Mouse (Mus musculus): ENCODE results near the gene Trim75. TPM values are rescaled to one million over a fixed set of nuclear protein-coding genes. Genes with fewer than 3 reads are reported as not detected.
"Not testable (repeated sequence)": the region's sequence is repeated elsewhere in the genome, so short reads cannot be mapped to it uniquely, and the experiment has no call there.

Trim75 gene
- 0.04 TPM in 1 of 2 replicates, not detected in the other for polyA plus RNA-seq (2015; fragmentation: Nextera tagmentation; extraction: Ambion mirVana)

DNA sequence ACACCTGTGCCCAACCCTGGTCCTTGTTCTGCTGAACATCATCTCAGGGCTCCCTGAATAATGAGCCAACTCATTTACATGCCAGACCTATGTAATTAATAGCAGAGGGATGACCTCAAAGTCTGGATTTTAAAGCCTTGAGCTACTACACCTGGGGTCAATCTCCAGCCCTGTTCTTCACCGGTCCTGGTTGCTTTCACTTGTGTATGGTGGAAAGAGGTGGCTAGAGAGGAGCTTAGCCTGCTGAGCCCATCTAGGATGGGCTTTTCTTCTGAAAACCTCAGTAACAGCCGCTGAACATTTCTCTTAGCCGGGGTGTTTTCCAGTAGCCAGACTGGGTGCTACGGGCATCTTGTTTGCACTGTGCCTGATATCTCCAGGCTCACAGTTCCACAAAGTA, at the start of gene Trim75:
Gene Trim75 (minus strand): TSS at position 101 of the 400 bp plus-strand sequence.
- Histone ChIP-seq H3K9me3 (no peaks in the 10 kb centered on the region), H3K27me3 (no peaks in the 10 kb centered on the region), H3K4me2 (no peak within 1 kb of the TSS), H3K36me3 (no peaks in the 10 kb centered on the region), H3K4me3 (no peak within 1 kb of the TSS), H3K9ac (no peak within 1 kb of the TSS), H3K27ac (no peak within 1 kb of the TSS), H3K4me1 (no peaks in the 10 kb centered on the region)
- whole genome bisulfite sequencing, result 85% methylated on average over 4 of the region's 4 CpGs
- ATAC-seq (ENCODE audit: insufficient number of reproducible peaks, low FRiP score, low TSS enrichment, low read depth), result no peak

DNA sequence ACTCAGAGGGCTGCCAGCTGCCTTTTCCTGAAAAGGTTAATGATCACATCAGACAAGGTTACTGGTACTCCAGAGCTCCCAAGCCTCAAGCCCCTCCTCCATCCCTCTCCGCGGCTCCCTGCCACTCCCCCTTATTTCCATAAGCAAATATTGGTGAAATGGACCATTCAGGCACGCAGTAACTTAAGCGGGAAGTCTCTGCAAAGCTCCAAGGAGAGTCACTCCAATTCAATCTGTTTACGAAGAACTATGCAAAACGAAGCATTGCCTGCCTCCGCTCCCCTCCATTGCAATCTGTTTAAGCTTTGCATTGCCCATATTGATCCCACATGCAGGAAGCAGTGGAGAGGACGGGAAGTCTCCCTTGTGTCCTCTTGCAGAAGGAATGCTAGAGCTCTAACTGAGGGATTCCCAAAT, 49.5 kb upstream of the Trim75 start, which contains the start of gene Apela:
Gene Apela (minus strand): TSS at position 220 of the 417 bp plus-strand sequence.
- Histone ChIP-seq H3K36me3 (no peaks in the 10 kb centered on the region), H3K9me3 (no peaks in the 10 kb centered on the region), H3K4me1 (peaks cover 11% of the 10 kb centered on the region), H3K4me2 (peak within 1 kb of the TSS; percentile 48), H3K4me3 (peak within 1 kb of the TSS; percentile 33), H3K9ac (no peak within 1 kb of the TSS), H3K27ac (peak within 1 kb of the TSS; percentile 72; the same call in 1 of the 2 replicates), H3K27me3 (no peaks in the 10 kb centered on the region)
- peak; percentile 44; the same call in 1 of the 2 replicates for ATAC-seq (ENCODE audit: insufficient number of reproducible peaks, low FRiP score, low TSS enrichment, low read depth)
- under 1% methylated on average over 8 of the region's 8 CpGs for WGBS

DNA sequence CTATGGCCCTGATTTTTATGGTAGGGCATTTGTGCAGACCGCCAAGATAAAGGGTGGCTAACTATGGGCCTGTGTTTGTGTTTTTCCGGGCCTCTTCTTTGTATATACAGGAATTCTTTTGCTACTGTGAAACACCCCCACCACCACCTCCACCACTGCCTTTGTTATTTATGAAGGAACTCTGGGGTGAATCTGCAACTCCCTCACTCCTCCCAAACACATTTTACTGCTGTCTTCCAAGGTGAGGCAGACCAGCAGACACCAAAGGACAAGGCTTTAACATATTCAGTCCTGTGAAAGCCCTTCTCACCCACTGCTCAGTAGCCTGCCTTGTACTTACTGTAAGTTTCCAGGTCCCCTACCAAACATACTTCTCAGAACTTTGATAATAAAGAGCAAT, 46.5 kb upstream of the Trim75 start:
- Histone ChIP-seq H3K4me2 (no peak overlapping the region), H3K9me3 (no peaks in the 10 kb centered on the region), H3K36me3 (no peaks in the 10 kb centered on the region), H3K27ac (no peak overlapping the region), H3K4me3 (no peak overlapping the region), H3K9ac (no peak overlapping the region), H3K4me1 (peaks cover 15% of the 10 kb centered on the region), H3K27me3 (no peaks in the 10 kb centered on the region)
- ATAC-seq (ENCODE audit: insufficient number of reproducible peaks, low FRiP score, low TSS enrichment, low read depth), result no peak
- WGBS, result 36% methylated on average over 2 of the region's 2 CpGs

DNA sequence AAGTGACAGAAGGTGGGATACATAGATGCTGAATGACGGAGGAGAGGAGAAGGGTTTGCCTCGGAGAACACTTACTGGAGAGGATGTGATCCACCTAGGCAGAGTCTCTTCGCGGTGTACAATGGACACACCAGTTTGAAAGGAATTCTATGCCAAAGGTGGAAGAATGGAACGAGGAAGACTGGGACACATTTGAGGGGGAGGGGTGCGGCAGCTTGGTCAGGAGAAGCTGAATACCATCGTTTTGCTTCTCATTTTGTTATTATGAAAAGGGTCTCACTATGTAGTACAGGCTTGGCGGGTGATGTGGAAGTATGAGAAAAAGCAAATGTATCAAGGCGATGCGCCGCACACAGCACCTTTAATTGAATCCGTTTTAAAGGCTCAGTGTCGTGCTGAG, 45.4 kb upstream of the Trim75 start:
- no peak for ATAC-seq (ENCODE audit: insufficient number of reproducible peaks, low FRiP score, low TSS enrichment, low read depth)
- 85% methylated on average over 13 of the region's 13 CpGs for WGBS

DNA sequence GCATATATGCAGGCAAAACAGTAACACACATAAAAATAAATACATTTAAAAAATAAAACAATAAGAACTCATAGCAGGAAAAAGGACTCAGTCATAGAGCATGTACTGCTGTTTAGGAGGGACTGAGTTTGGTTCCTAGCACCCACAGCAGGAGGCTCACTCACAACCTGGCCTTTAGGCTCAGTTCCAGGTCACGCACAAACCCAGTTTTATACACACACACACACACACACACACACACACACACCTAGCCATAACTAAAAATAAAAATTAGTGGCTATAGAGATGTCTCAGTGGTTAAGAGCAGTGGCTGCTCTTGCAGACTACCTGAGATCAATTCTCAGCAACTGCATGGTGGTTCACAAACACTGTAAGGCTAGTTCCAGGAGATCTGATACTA, 44.5 kb upstream of the Trim75 start:
- Histone ChIP-seq H3K27ac (no peak overlapping the region), H3K4me2 (no peak overlapping the region), H3K9ac (no peak overlapping the region), H3K9me3 (no peaks in the 10 kb centered on the region), H3K4me1 (peaks cover 8% of the 10 kb centered on the region; the same call in 1 of the 2 replicates), H3K4me3 (no peak overlapping the region), H3K27me3 (no peaks in the 10 kb centered on the region), H3K36me3 (no peaks in the 10 kb centered on the region)
- ATAC-seq (ENCODE audit: insufficient number of reproducible peaks, low FRiP score, low TSS enrichment, low read depth), result no peak
- WGBS, result 100% methylated on average over 1 of the region's 1 CpGs

More for the DNA sequence above, 45.4 kb upstream of the Trim75 start:
- H3K4me1 ChIP-seq, result peaks cover 15% of the 10 kb centered on the region
- no peaks in the 10 kb centered on the region for H3K9me3 ChIP-seq
- H3K36me3 ChIP-seq, result no peaks in the 10 kb centered on the region
- H3K4me3 ChIP-seq, result no peak overlapping the region
- H3K4me2 ChIP-seq, result no peak overlapping the region
- no peak overlapping the region for H3K27ac ChIP-seq
- no peaks in the 10 kb centered on the region for H3K27me3 ChIP-seq
- no peak overlapping the region for H3K9ac ChIP-seq

DNA sequence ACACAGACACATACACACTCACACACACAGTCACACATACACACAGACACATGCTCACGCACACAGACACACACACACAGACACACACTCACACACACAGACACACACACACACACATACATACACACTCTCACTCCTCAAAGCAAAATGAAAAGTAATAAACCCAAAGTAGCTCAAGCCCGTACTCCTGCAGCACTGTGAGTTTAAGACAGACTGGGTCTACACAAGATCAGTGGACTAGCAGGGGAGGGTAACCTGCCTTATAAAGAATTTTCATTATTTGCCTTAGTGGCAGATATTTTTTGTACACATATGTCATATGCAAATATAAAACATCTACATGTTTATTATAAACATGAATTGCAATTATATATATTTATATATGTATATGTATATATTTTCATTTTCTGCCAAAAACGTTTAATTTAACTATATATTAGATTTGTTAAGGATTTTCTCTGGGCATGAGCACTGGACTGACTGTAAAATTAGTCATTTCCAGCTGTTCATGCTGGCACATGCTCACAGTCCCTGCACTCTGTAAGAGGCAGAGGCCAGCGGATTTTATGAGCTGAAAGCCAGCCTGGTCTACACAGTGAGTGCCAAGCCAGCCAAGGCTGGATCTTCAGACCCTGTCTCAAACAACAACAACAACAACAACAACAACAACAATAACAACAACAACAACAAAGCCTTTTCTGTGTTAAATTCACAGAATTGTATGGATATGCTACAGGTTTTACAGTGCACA, 43.3 kb upstream of the Trim75 start:
- no peak for ATAC-seq (ENCODE audit: insufficient number of reproducible peaks, low FRiP score, low TSS enrichment, low read depth)
- no peaks in the 10 kb centered on the region for H3K27me3 ChIP-seq
- no peak overlapping the region for H3K4me2 ChIP-seq
- no peaks in the 10 kb centered on the region for H3K9me3 ChIP-seq
- no peak overlapping the region for H3K27ac ChIP-seq
- H3K4me3 ChIP-seq, result no peak overlapping the region
- H3K36me3 ChIP-seq, result no peaks in the 10 kb centered on the region
- 44% methylated on average over 4 of the region's 4 CpGs for WGBS
- H3K9ac ChIP-seq, result no peak overlapping the region
- peaks cover 5% of the 10 kb centered on the region; the same call in 1 of the 2 replicates for H3K4me1 ChIP-seq

DNA sequence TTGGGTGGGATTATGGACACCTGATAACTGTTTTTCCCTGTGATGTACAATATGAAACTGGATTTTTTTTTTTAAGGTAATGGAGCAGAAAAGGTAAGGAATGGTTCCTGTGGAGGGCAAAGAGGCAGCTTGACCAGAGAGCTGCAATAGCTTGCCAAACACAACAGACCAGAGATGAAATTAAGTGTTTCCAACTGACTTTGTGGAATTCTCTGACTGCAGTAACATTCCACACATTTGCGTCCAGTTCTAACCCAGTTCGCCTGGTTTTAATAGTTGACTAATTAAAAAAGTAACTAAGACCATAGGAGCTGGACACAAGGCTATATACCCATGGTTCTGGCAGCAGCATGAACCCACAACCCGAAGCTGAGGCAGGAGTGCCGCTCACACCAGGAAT, 42.1 kb upstream of the Trim75 start:
- no peak overlapping the region for H3K4me2 ChIP-seq
- no peak overlapping the region for H3K9ac ChIP-seq
- no peaks in the 10 kb centered on the region for H3K9me3 ChIP-seq
- no peak overlapping the region for H3K4me3 ChIP-seq
- ATAC-seq (ENCODE audit: insufficient number of reproducible peaks, low FRiP score, low TSS enrichment, low read depth), result no peak
- no peak overlapping the region for H3K27ac ChIP-seq
- H3K27me3 ChIP-seq, result no peaks in the 10 kb centered on the region
- H3K4me1 ChIP-seq, result 0 out of 2 replicates have a peak, but pooled peaks cover 3% of the 10 kb centered on the region
- no peaks in the 10 kb centered on the region for H3K36me3 ChIP-seq
- WGBS, result 49% methylated on average over 4 of the region's 4 CpGs

DNA sequence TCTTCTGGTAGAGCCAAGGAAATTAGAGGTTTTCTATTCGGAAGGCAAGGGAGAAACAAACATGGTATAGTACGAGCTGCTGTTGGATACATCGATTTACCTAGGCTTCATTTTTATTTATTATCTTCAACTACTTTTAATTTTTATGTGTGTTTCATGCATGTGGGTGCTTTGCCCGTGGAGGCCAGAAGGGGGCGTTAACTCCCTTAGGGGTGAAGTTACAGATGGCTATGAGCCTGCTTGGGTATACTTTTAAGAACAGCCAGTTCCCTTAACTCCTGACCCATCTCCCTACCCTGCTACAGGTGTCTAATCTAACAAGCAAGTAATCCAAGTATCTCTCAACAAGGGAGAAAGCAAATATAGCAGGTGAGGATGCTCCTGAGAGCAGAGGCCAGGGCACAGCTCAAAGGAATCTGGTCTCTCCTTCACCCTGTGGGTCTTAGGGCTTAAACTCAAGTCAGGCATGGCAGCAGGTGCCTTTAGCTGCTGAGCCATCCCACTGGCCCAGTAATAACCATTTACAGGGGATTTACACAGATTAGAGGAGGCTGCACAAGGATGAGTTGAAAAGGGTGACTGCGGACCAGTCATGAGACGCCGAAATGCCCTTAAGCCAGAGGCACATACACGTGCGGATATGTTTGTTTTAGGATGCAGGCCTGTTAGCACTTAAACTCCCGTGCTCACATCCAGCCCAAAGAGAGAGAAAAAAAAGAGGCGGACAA, 41.5 kb upstream of the Trim75 start:
- no peak for ATAC-seq (ENCODE audit: insufficient number of reproducible peaks, low FRiP score, low TSS enrichment, low read depth)
- WGBS, result 64% methylated on average over 12 of the region's 12 CpGs
- H3K4me2 ChIP-seq, result no peak overlapping the region
- H3K9ac ChIP-seq, result no peak overlapping the region
- H3K27ac ChIP-seq, result no peak overlapping the region
- no peaks in the 10 kb centered on the region for H3K9me3 ChIP-seq
- no peak overlapping the region for H3K4me3 ChIP-seq
- no peaks in the 10 kb centered on the region for H3K36me3 ChIP-seq
- 0 out of 2 replicates have a peak, but pooled peaks cover 3% of the 10 kb centered on the region for H3K4me1 ChIP-seq
- H3K27me3 ChIP-seq, result no peaks in the 10 kb centered on the region

DNA sequence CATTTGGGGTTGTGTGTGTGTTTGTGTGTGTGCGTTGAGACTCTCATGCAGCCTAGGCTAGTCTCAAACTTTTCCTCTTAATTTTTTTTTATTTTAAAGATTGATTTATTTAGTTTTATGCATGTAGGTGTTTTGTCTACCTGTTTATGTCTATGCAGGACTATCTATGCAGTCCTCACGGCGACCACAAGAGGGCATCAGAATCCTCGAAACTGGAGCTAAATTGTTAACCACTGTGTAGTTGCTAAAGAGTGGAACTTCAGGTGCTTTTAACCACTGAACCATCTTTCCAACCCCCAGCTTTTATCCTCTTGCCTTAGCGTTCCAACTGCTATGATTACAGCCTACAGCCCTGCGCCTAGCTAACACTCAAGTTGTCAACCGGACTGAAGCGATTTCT, 34.9 kb upstream of the Trim75 start:
- H3K4me3 ChIP-seq, result no peak overlapping the region
- H3K4me2 ChIP-seq, result no peak overlapping the region
- H3K27me3 ChIP-seq, result no peaks in the 10 kb centered on the region
- no peak for ATAC-seq (ENCODE audit: insufficient number of reproducible peaks, low FRiP score, low TSS enrichment, low read depth)
- H3K27ac ChIP-seq, result no peak overlapping the region
- H3K9me3 ChIP-seq, result no peaks in the 10 kb centered on the region
- no peaks in the 10 kb centered on the region for H3K36me3 ChIP-seq
- WGBS, result 45% methylated on average over 8 of the region's 8 CpGs
- H3K9ac ChIP-seq, result no peak overlapping the region
- no peaks in the 10 kb centered on the region for H3K4me1 ChIP-seq

DNA sequence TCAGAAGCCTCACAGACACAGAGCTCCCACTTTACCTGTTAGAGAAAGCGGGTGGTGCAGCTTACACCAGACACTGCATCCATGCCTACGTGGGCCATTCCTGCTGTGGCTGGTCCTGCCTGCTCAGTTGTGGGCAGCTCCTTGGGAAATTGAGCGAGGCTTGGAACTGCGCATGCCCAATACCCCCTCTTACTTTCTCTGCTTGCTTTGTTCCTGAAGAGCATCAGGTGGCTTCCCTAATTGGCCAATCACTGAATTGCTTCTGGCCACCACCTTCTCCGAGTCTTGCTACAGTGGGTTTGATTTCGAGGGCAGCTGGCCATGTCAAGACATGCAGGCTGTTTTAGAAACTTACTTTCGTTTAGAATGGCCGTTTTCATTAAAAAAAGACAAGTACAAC, 30.8 kb upstream of the Trim75 start, which contains the start of the genes Trim61 and Trim60:
Gene Trim61 (minus strand): TSS at position 101 of the 400 bp plus-strand sequence.
Gene Trim60 (minus strand): TSS at position 162 of the 400 bp plus-strand sequence.
- Histone ChIP-seq H3K27me3 (no peaks in the 10 kb centered on the region), H3K4me2 (no peak within 1 kb of the TSS), H3K36me3 (no peaks in the 10 kb centered on the region), H3K9ac (no peak within 1 kb of the TSS), H3K27ac (no peak within 1 kb of the TSS), H3K4me1 (no peaks in the 10 kb centered on the region), H3K4me3 (no peak within 1 kb of the TSS), H3K9me3 (no peaks in the 10 kb centered on the region)
- ATAC-seq (ENCODE audit: insufficient number of reproducible peaks, low FRiP score, low TSS enrichment, low read depth), result no peak
- WGBS, result 86% methylated on average over 8 of the region's 8 CpGs

DNA sequence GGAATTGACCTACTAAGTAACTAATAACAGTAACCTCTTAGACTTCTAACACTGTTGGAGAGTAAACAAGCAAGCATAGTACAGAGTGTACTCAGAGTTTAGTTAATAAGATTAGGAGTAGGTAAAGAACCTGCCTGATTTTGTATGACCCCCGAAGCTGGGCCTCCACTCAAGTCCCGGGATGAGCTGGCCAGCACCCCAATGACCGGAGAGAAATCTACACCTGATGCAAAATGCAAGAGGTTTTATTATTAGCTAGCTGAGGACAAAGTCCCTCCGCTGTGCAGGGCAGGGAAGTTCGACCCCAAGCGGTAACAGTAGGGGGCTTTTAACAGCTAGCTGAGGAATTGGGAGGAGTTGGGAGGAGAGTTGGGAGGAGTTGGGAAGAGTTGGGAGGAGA, 20.0 kb upstream of the Trim75 start:
- not testable (repeated sequence) for H3K27ac ChIP-seq; H3K4me2 ChIP-seq; H3K9me3 ChIP-seq; H3K9ac ChIP-seq; H3K27me3 ChIP-seq; H3K36me3 ChIP-seq; H3K4me1 ChIP-seq; ATAC-seq (ENCODE audit: insufficient number of reproducible peaks, low FRiP score, low TSS enrichment, low read depth); H3K4me3 ChIP-seq
- WGBS, result 73% methylated on average over 6 of the region's 6 CpGs

DNA sequence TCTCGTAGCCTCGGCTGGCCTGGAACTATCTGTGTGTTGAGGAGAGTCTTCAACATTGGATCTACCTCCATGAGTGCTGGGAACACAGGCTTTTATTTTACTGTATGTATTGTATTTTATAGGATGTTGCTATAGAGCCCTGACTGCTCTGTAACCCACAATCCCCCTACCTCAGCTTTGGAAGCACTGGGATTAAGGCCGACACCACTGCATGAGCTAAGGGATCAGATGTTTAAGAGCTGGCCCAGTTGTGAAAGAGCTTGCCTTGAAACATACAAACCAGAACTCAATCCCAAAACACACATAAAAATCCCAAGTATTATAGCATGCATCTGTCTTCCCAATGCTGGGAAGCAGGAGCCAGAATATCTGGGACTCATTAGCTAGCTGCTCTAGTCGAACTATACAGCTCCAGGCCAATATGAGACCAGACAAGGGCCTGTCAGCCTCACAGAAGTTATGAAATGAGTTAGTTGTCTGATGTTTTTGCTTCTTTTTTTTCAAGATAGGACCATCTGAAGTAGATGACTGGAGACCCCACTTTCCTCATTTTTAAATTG, 11.3 kb upstream of the Trim75 start:
- Histone ChIP-seq H3K9ac (no peak overlapping the region), H3K27ac (no peak overlapping the region), H3K9me3 (no peaks in the 10 kb centered on the region), H3K27me3 (no peaks in the 10 kb centered on the region), H3K4me2 (no peak overlapping the region), H3K36me3 (no peaks in the 10 kb centered on the region), H3K4me3 (no peak overlapping the region), H3K4me1 (no peaks in the 10 kb centered on the region; the same call in 1 of the 2 replicates)
- ATAC-seq (ENCODE audit: insufficient number of reproducible peaks, low FRiP score, low TSS enrichment, low read depth), result peak; percentile 56; the same call in 1 of the 2 replicates
- WGBS, result 45% methylated on average over 4 of the region's 4 CpGs

Data from limb, embryonic 15.5 days (tissue).